Mouse (Mus musculus) thymus, adult 2 months (tissue): ENCODE results near the gene Cant1.

Experiments used
- CTCF ChIP-seq: fragments of 200-500 bp; IDR thresholded peaks from 2 replicates; pipeline ENCODE4 v1.5.1; 2012; ENCODE audit warnings: mild to moderate bottlenecking, control low read depth, low read length, moderate library complexity, borderline replicate concordance; ENCODE audit not compliant: control insufficient read depth, poor library complexity, insufficient read depth; ENCODE audit errors: extremely low read depth
- POLR2A ChIP-seq: fragments of 200-500 bp; IDR thresholded peaks from 2 replicates; pipeline ENCODE4 v1.6.1; 2012; ENCODE audit warnings: mild to moderate bottlenecking, low read length, control low read depth, moderate library complexity; ENCODE audit not compliant: control insufficient read depth, poor library complexity, insufficient read depth; ENCODE audit errors: extremely low read depth

DNA sequence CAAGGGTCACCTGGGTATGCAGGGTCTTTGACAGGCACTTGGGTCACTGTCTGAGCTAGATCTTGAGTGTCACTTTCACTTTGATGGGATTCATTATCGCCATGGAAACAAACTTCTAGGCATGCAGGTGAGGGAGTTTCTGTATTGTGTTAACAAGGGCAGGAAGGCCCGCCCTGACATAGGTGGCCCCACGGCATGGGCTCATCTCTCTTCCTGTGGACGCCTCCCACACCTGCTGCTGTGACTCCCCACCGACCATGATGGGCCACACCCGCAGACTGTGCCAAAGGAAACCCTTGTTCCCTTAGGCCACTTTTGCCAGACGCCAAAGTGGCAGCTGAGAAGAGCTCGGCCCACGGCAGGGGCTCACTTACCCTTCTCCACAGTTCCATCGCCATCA lies 8.4 kb downstream of the Cant1 start:
- TF ChIP-seq CTCF (no peak), POLR2A (no peak)
